Mouse (Mus musculus) heart, embryonic 10.5 days (tissue): ENCODE data around the gene Nupr1. TPM values are rescaled to one million over a fixed set of nuclear protein-coding genes. Genes with fewer than 3 reads are reported as not detected.
A peak's percentile ranks its signal among the peaks of the same experiment; 100 is the strongest.

Source experiments
- DNase-seq: peaks from one replicate; pipeline ENCODE4 v3.0.0-alpha.2; 2017; ENCODE audit warnings: low spot score
- H3K27ac ChIP-seq: fragments of 300-500 bp; sonication (generic); 2 replicates; pipeline ENCODE4 v1.5.1; 2016; ENCODE audit warnings: mild to moderate bottlenecking
- H3K27me3 ChIP-seq: fragments of 300-500 bp; sonication (generic); 2 replicates; pipeline ENCODE4 v1.6.1; 2016; ENCODE audit warnings: mild to moderate bottlenecking; ENCODE audit not compliant: poor library complexity, insufficient read depth, severe bottlenecking
- H3K36me3 ChIP-seq: fragments of 300-500 bp; sonication (generic); 2 replicates; pipeline ENCODE4 v1.6.1; 2016; ENCODE audit warnings: mild to moderate bottlenecking, moderate library complexity
- H3K4me1 ChIP-seq: fragments of 300-500 bp; sonication (generic); 2 replicates; pipeline ENCODE4 v1.6.1; 2016; ENCODE audit warnings: mild to moderate bottlenecking
- H3K4me3 ChIP-seq: fragments of 300-500 bp; sonication (generic); 2 replicates; pipeline ENCODE4 v1.5.1; 2016; ENCODE audit warnings: mild to moderate bottlenecking, moderate library complexity
- H3K9me3 ChIP-seq: fragments of 300-500 bp; sonication (generic); 2 replicates; pipeline ENCODE4 v1.6.1; 2016; ENCODE audit warnings: mild to moderate bottlenecking, moderate library complexity
- WGBS: fragments of 180-500 bp; shearing (Covaris S2); methylation state at CpG from one replicate; pipeline ENCODE4 v1.1.7; 2016; 5-methylcytosine and 5-hydroxymethylcytosine counted together
- microRNA-seq: library from miRNA; unstranded; fragments of <30 nt; microRNA quantifications from one replicate; pipeline ENCODE4, GENCODE M21; 2017
- polyA plus RNA-seq: library from polyadenylated mRNA; unstranded; fragments of >200 nt; fragmentation: Nextera tagmentation; extraction: Ambion mirVana; gene quantifications from 2 replicates; pipeline ENCODE4 v1.2.1, GENCODE M21; 2016

The Nupr1 gene
- polyA plus RNA-seq, 1 experiment from 2014 or later = 1.2 TPM

- Histone ChIP-seq H3K27me3 (peaks cover 42% of the 10 kb centered on the region), H3K27ac (peak overlapping the region; percentile 93), H3K4me1 (peaks cover 30% of the 10 kb centered on the region), H3K36me3 (no peaks in the 10 kb centered on the region), H3K4me3 (peak overlapping the region; percentile 73), H3K9me3 (no peaks in the 10 kb centered on the region)
- WGBS = 50% methylated on average over 6 of the region's 6 CpGs
- no peak for DNase-seq
Observed at GRCm38 (mm10) chr7:126583761-126584160, 46.9 kb downstream of the Nupr1 start.

GRCm38 (mm10) chr7:126583251-126583709 lies 47.4 kb downstream of the Nupr1 start:
- Histone ChIP-seq H3K9me3 (no peaks in the 10 kb centered on the region), H3K27me3 (peaks cover 37% of the 10 kb centered on the region), H3K27ac (peak overlapping the region; percentile 93), H3K36me3 (no peaks in the 10 kb centered on the region), H3K4me1 (peaks cover 29% of the 10 kb centered on the region), H3K4me3 (peak overlapping the region; percentile 73)
- peak; percentile 96 for DNase-seq
- WGBS = under 1% methylated on average over 22 of the region's 22 CpGs

GRCm38 (mm10) chr7:126582759-126583158 lies 47.9 kb downstream of the Nupr1 start:
- WGBS = 1% methylated on average over 20 of the region's 20 CpGs
- Histone ChIP-seq H3K27me3 (peaks cover 31% of the 10 kb centered on the region), H3K27ac (peak overlapping the region; percentile 93), H3K36me3 (peaks cover 1% of the 10 kb centered on the region; the same call in 1 of the 2 replicates), H3K4me3 (peak overlapping the region; percentile 73), H3K4me1 (peaks cover 23% of the 10 kb centered on the region), H3K9me3 (no peaks in the 10 kb centered on the region)
- DNase-seq = peak; percentile 82

- H3K9me3 ChIP-seq = no peaks in the 10 kb centered on the region
Observed at GRCm38 (mm10) chr7:126581661-126582060, 49.0 kb downstream of the Nupr1 start.

GRCm38 (mm10) chr7:126579172-126579571 lies 51.5 kb downstream of the Nupr1 start:
- Histone ChIP-seq H3K4me1 (peaks cover 16% of the 10 kb centered on the region), H3K4me3 (no peak overlapping the region), H3K27ac (no peak overlapping the region), H3K27me3 (no peaks in the 10 kb centered on the region), H3K36me3 (peaks cover 15% of the 10 kb centered on the region; the same call in 1 of the 2 replicates), H3K9me3 (no peaks in the 10 kb centered on the region)
- 50% methylated on average over 8 of the region's 8 CpGs for WGBS
- DNase-seq = no peak

More at GRCm38 (mm10) chr7:126581661-126582060, 49.0 kb downstream of the Nupr1 start:
- no peak for DNase-seq
- Histone ChIP-seq H3K4me1 (peaks cover 17% of the 10 kb centered on the region), H3K4me3 (no peak overlapping the region), H3K36me3 (peaks cover 6% of the 10 kb centered on the region; the same call in 1 of the 2 replicates), H3K27me3 (peaks cover 25% of the 10 kb centered on the region), H3K27ac (no peak overlapping the region)
- WGBS = 74% methylated on average over 6 of the region's 6 CpGs

GRCm38 (mm10) chr7:126576946-126577345 lies 53.7 kb downstream of the Nupr1 start:
- Histone ChIP-seq H3K27ac (no peak overlapping the region), H3K4me3 (no peak overlapping the region), H3K27me3 (no peaks in the 10 kb centered on the region), H3K9me3 (no peaks in the 10 kb centered on the region), H3K4me1 (0 out of 2 replicates have a peak, but pooled peaks cover 6% of the 10 kb centered on the region), H3K36me3 (peaks cover 23% of the 10 kb centered on the region; the same call in 1 of the 2 replicates)
- 49% methylated on average over 8 of the region's 8 CpGs for WGBS
- no peak for DNase-seq

Small RNA genes lying within 50 kb of the gene (microRNA-seq; reads per million reads assigned to microRNA genes)
- gene Mir7059 = not detected

Other genes with a start within 250 kb of the Nupr1 start
- gene Nfatc2ip, start 234.1 kb downstream of the Nupr1 start, polyA plus RNA-seq = 1.5 and 1.6 TPM in 2 replicates
- not detected in 2 replicates for gene Cd19, start 216.0 kb downstream of the Nupr1 start, polyA plus RNA-seq
- 25.5 and 25.8 TPM in 2 replicates for gene Rabep2, start 202.1 kb downstream of the Nupr1 start, polyA plus RNA-seq
- gene Atp2a1, start 167.8 kb downstream of the Nupr1 start, polyA plus RNA-seq = 6.8 and 9.5 TPM in 2 replicates
- gene Sh2b1, start 155.4 kb downstream of the Nupr1 start, polyA plus RNA-seq = 46.3 and 47.1 TPM in 2 replicates
- gene Tufm, start 143.5 kb downstream of the Nupr1 start, polyA plus RNA-seq = 199 and 204 TPM in 2 replicates
- gene Atxn2l, start 127.4 kb downstream of the Nupr1 start, polyA plus RNA-seq = 43.6 and 52.3 TPM in 2 replicates
- 155 and 179 TPM in 2 replicates for gene Eif3c, start 64.5 kb downstream of the Nupr1 start, polyA plus RNA-seq
- gene Apobr, start 45.9 kb downstream of the Nupr1 start, polyA plus RNA-seq = 0.18 and 0.23 TPM in 2 replicates
- gene Cln3, start 45.0 kb downstream of the Nupr1 start, polyA plus RNA-seq = 19.8 and 23.3 TPM in 2 replicates
- gene Il27, start 35.9 kb downstream of the Nupr1 start, polyA plus RNA-seq = not detected in 2 replicates
- 36.6 and 44.3 TPM in 2 replicates for gene Sgf29, start 18.4 kb upstream of the Nupr1 start, polyA plus RNA-seq
- 0.34 and 0.94 TPM in 2 replicates for gene Sult1a1, start 45.6 kb upstream of the Nupr1 start, polyA plus RNA-seq
- gene Bola2, start 64.5 kb upstream of the Nupr1 start, polyA plus RNA-seq = 135 and 159 TPM in 2 replicates
- gene Slx1b, start 64.9 kb upstream of the Nupr1 start, polyA plus RNA-seq = 6.9 and 8.8 TPM in 2 replicates
- 10.0 and 21.7 TPM in 2 replicates for gene Coro1a, start 76.9 kb upstream of the Nupr1 start, polyA plus RNA-seq
- gene Mapk3, start 128.7 kb upstream of the Nupr1 start, polyA plus RNA-seq = 59.6 and 69.8 TPM in 2 replicates
- 1.3 and 1.5 TPM in 2 replicates for gene Gdpd3, start 135.5 kb upstream of the Nupr1 start, polyA plus RNA-seq
- gene Ypel3, start 146.1 kb upstream of the Nupr1 start, polyA plus RNA-seq = 43.4 and 66.0 TPM in 2 replicates
- gene Tbx6, start 150.6 kb upstream of the Nupr1 start, polyA plus RNA-seq = 0.23 and 0.53 TPM in 2 replicates
- gene Ppp4c, start 161.6 kb upstream of the Nupr1 start, polyA plus RNA-seq = 233 and 325 TPM in 2 replicates
- gene Fam57b, start 166.8 kb upstream of the Nupr1 start, polyA plus RNA-seq = 0.06 and 0.38 TPM in 2 replicates
- not detected in 2 replicates for gene 4930451I11Rik, start 200.8 kb upstream of the Nupr1 start, polyA plus RNA-seq
- 0.28 and 0.64 TPM in 2 replicates for gene Doc2a, start 216.6 kb upstream of the Nupr1 start, polyA plus RNA-seq
- gene Hirip3, start 231.1 kb upstream of the Nupr1 start, polyA plus RNA-seq = 31.1 and 35.0 TPM in 2 replicates
- gene Ino80e, start 231.5 kb upstream of the Nupr1 start, polyA plus RNA-seq = 79.1 and 92.0 TPM in 2 replicates